Comparison of ENCODE assay signal across 8 mouse cellular contexts in genomic region chr17:15830171-15830765, GRCm38 (mm10). TPM values are rescaled to one million over a fixed set of nuclear protein-coding genes. Genes with fewer than 3 reads are reported as not detected.
A peak's percentile ranks its signal among the peaks of the same experiment; 100 is the strongest.
DNase-seq lines count a peak whose midpoint lies in the region; ATAC-seq and TF ChIP-seq lines count a peak whose summit lies in the region.

No protein-coding gene starts in this region.

- peak; percentile 7 for ATAC-seq in kidney, embryonic 14.5 days (ENCODE audit: low FRiP score, low TSS enrichment)
- peak; percentile 2; the same call in 1 of the 2 replicates for ATAC-seq in midbrain, embryonic 15.5 days (replicated peaks)

- no peak for TF ChIP-seq POLR2A in thymus, adult 2 months (IDR thresholded peaks at IDR 0.05; ENCODE audit: control insufficient read depth, extremely low read depth, insufficient read depth, low read length, poor library complexity)

- H3K9me3 ChIP-seq in kidney, embryonic 14.5 days (ENCODE audit: control insufficient read depth, low read length), result no peaks in the 10 kb centered on the region
- no peaks in the 10 kb centered on the region for H3K9me3 ChIP-seq in midbrain, embryonic 15.5 days

- WGBS in thymus, adult 2 months, result 2% methylated on average over 34 of the region's 34 CpGs
- under 1% methylated on average over 34 of the region's 34 CpGs for WGBS in kidney, embryonic 14.5 days
- WGBS in midbrain, embryonic 15.5 days, result under 1% methylated on average over 33 of the region's 34 CpGs

- H3K4me1 ChIP-seq in thymus, adult 2 months (replicated peaks; ENCODE audit: control insufficient read depth, insufficient read depth, low read length), result peaks cover 21% of the 10 kb centered on the region
- H3K4me1 ChIP-seq in kidney, embryonic 14.5 days (ENCODE audit: control insufficient read depth, insufficient read depth, low read length), result peaks cover 8% of the 10 kb centered on the region; the same call in 1 of the 2 replicates
- peaks cover 29% of the 10 kb centered on the region for H3K4me1 ChIP-seq in midbrain, embryonic 15.5 days

- peaks cover 16% of the 10 kb centered on the region for H3K27me3 ChIP-seq in thymus, adult 2 months (ENCODE audit: control insufficient read depth, insufficient read depth, low read length)
- peaks cover 5% of the 10 kb centered on the region; the same call in 1 of the 2 replicates for H3K27me3 ChIP-seq in kidney, embryonic 14.5 days (ENCODE audit: control insufficient read depth, insufficient read depth, low read length)
- H3K27me3 ChIP-seq in midbrain, embryonic 15.5 days (replicated peaks), result no peaks in the 10 kb centered on the region

- H3K4me2 ChIP-seq in kidney, embryonic 14.5 days (replicated peaks; ENCODE audit: low read depth, low read length), result peak overlapping the region; percentile 79
- H3K4me2 ChIP-seq in midbrain, embryonic 15.5 days, result peak overlapping the region; percentile 89

- H3K36me3 ChIP-seq in thymus, adult 2 months (ENCODE audit: control insufficient read depth, insufficient read depth, low read length), result no peaks in the 10 kb centered on the region
- H3K36me3 ChIP-seq in kidney, embryonic 14.5 days (ENCODE audit: control insufficient read depth, insufficient read depth, low read length), result no peaks in the 10 kb centered on the region
- no peaks in the 10 kb centered on the region for H3K36me3 ChIP-seq in midbrain, embryonic 15.5 days (replicated peaks)

- no peak for TF ChIP-seq CTCF in thymus, adult 2 months (IDR thresholded peaks at IDR 0.05; ENCODE audit: borderline replicate concordance, control insufficient read depth, extremely low read depth, insufficient read depth, low read length, poor library complexity)

- no peak overlapping the region for H3K27ac ChIP-seq in thymus, adult 2 months (ENCODE audit: control insufficient read depth, insufficient read depth, low read length)
- H3K27ac ChIP-seq in kidney, embryonic 14.5 days (ENCODE audit: low read depth, low read length), result peak overlapping the region; percentile 74
- H3K27ac ChIP-seq in midbrain, embryonic 15.5 days, result peak overlapping the region; percentile 92

- H3K9ac ChIP-seq in kidney, embryonic 14.5 days (ENCODE audit: low read depth, low read length), result peak overlapping the region; percentile 64
- peak overlapping the region; percentile 80 for H3K9ac ChIP-seq in midbrain, embryonic 15.5 days

- no peak for DNase-seq in thymus, adult 2 months
- no peak for DNase-seq in thymus, postnatal 25 days
- DNase-seq in forelimb bud, embryonic 11.5 days (ENCODE audit: low read depth, low spot score), result peak; percentile 67
- no peak for DNase-seq in urinary bladder, postnatal 4 days (ENCODE audit: low spot score in 2 of 2)
- no peak for DNase-seq in urinary bladder, postnatal 25 days (ENCODE audit: low spot score)
- no peak for DNase-seq in layer of hippocampus, postnatal 10 days (ENCODE audit: low spot score in 2 of 2)

- H3K4me3 ChIP-seq in thymus, adult 2 months (ENCODE audit: control insufficient read depth, insufficient read depth, low read length), result peak overlapping the region; percentile 42
- peak overlapping the region; percentile 55 for H3K4me3 ChIP-seq in kidney, embryonic 14.5 days (ENCODE audit: low read length)
- H3K4me3 ChIP-seq in midbrain, embryonic 15.5 days, result peak overlapping the region; percentile 88

RNA-seq across cellular contexts. Expression of gene Rgmb, which starts 0.6 kb away (rescaled TPM):
- 16.5 and 23.3 TPM in 2 replicates for polyA plus RNA-seq in thymus, adult 2 months (2012; rRNA removed)
- 12.3 and 16.4 TPM in 2 replicates for polyA plus RNA-seq in kidney, embryonic 14.5 days (2014; fragmentation: Nextera tagmentation; extraction: Ambion mirVana)
- 73.1 and 76.5 TPM in 2 replicates for polyA plus RNA-seq in midbrain, embryonic 15.5 days (2015; fragmentation: Nextera tagmentation; extraction: Ambion mirVana)
- 100 to 1,000 TPM; 108 to 113 TPM for total RNA-seq in layer of hippocampus, postnatal 10 days (2021)
